Mouse (Mus musculus) lung, adult 2 months (tissue): ENCODE data around the gene Hsf2bp. TPM values are rescaled to one million over a fixed set of nuclear protein-coding genes. Genes with fewer than 3 reads are reported as not detected.

ENCODE experiments used
- DNase-seq: peaks from one replicate; pipeline ENCODE4 v3.0.0; 2022
- H3K4me1 ChIP-seq: fragments of 200-500 bp; 2 replicates; pipeline ENCODE4 v1.6.1; 2011; ENCODE audit warnings: low read length; ENCODE audit not compliant: control insufficient read depth, insufficient read depth
- H3K4me3 ChIP-seq: fragments of 200-500 bp; replicated peaks from 2 replicates; pipeline ENCODE3; 2011; ENCODE audit warnings: low read depth, mild to moderate bottlenecking, control low read depth, low read length; ENCODE audit errors: extremely low read depth
- CTCF ChIP-seq: fragments of 200-500 bp; IDR thresholded peaks from 2 replicates; pipeline ENCODE4 v1.5.1; 2011; ENCODE audit warnings: mild to moderate bottlenecking, low read length, control low read depth; ENCODE audit not compliant: insufficient read depth
- POLR2A ChIP-seq: fragments of 200-500 bp; IDR thresholded peaks from 2 replicates; pipeline ENCODE4 v1.6.1; 2011; ENCODE audit warnings: low read depth, mild to moderate bottlenecking, control low read depth, low read length, borderline replicate concordance; ENCODE audit errors: extremely low read depth
- WGBS: fragments of 180-500 bp; shearing (Covaris S2); methylation state at CpG from one replicate; pipeline ENCODE4 v1.1.7; 2018; 5-methylcytosine and 5-hydroxymethylcytosine counted together
- polyA plus RNA-seq: library from polyadenylated mRNA; depleted of rRNA; stranded (reverse); fragments of >200 nt; gene quantifications from 2 replicates; pipeline ENCODE4 v1.2.3, GENCODE M21; 2012

Hsf2bp gene
- polyA plus RNA-seq, 1 experiment, result 0.38 TPM

- WGBS, result 63% methylated on average over 5 of the region's 5 CpGs
- TF ChIP-seq CTCF (no peak), POLR2A (no peak)
- DNase-seq, result no peak
- no peaks in the 10 kb centered on the region; the same call in 1 of the 2 replicates for H3K4me1 ChIP-seq
- no peak overlapping the region for H3K4me3 ChIP-seq
Measured at GRCm38 (mm10) chr17:32018127-32018894, 17.8 kb downstream of the Hsf2bp start.

GRCm38 (mm10) chr17:32016481-32016880, 19.7 kb downstream of the Hsf2bp start:
- DNase-seq, result no peak
- no peaks in the 10 kb centered on the region for H3K4me1 ChIP-seq
- TF ChIP-seq CTCF (no peak), POLR2A (no peak)
- 92% methylated on average over 8 of the region's 8 CpGs for WGBS
- no peak overlapping the region for H3K4me3 ChIP-seq

- H3K4me3 ChIP-seq, result no peak overlapping the region
- no peak for TF ChIP-seq CTCF
- TF ChIP-seq POLR2A, result no peak
- no peak for DNase-seq
- no peaks in the 10 kb centered on the region for H3K4me1 ChIP-seq
Measured at GRCm38 (mm10) chr17:32013659-32014058, 22.5 kb downstream of the Hsf2bp start.

GRCm38 (mm10) chr17:32012254-32012653, 23.9 kb downstream of the Hsf2bp start:
- no peak overlapping the region for H3K4me3 ChIP-seq

GRCm38 (mm10) chr17:32011694-32012093, 24.5 kb downstream of the Hsf2bp start:
- TF ChIP-seq CTCF (no peak), POLR2A (no peak)
- WGBS, result 73% methylated on average over 6 of the region's 6 CpGs

More at GRCm38 (mm10) chr17:32012254-32012653, 23.9 kb downstream of the Hsf2bp start:
- H3K4me1 ChIP-seq, result no peaks in the 10 kb centered on the region; the same call in 1 of the 2 replicates
- WGBS, result 53% methylated on average over 3 of the region's 3 CpGs
- TF ChIP-seq POLR2A, result no peak
- TF ChIP-seq CTCF, result no peak
- DNase-seq, result no peak

GRCm38 (mm10) chr17:32006800-32007199, 29.3 kb downstream of the Hsf2bp start:
- WGBS, result 30% methylated on average over 5 of the region's 5 CpGs
- Histone ChIP-seq H3K4me3 (no peak overlapping the region), H3K4me1 (peaks cover 5% of the 10 kb centered on the region)
- TF ChIP-seq CTCF, result no peak
- DNase-seq, result no peak

More at GRCm38 (mm10) chr17:32011694-32012093, 24.5 kb downstream of the Hsf2bp start:
- DNase-seq, result no peak
- H3K4me3 ChIP-seq, result no peak overlapping the region
- peaks cover 5% of the 10 kb centered on the region for H3K4me1 ChIP-seq

GRCm38 (mm10) chr17:32003251-32003650, 32.9 kb downstream of the Hsf2bp start:
- 90% methylated on average over 3 of the region's 3 CpGs for WGBS
- TF ChIP-seq CTCF (no peak), POLR2A (no peak)
- Histone ChIP-seq H3K4me3 (no peak overlapping the region), H3K4me1 (peaks cover 5% of the 10 kb centered on the region)
- no peak for DNase-seq

GRCm38 (mm10) chr17:31998351-31998750, 37.8 kb downstream of the Hsf2bp start:
- Histone ChIP-seq H3K4me3 (no peak overlapping the region), H3K4me1 (no peaks in the 10 kb centered on the region; the same call in 1 of the 2 replicates)
- DNase-seq, result no peak
- TF ChIP-seq POLR2A (no peak), CTCF (no peak)
- 64% methylated on average over 1 of the region's 1 CpGs for WGBS

GRCm38 (mm10) chr17:31996331-31996730, 39.8 kb downstream of the Hsf2bp start:
- WGBS, result 72% methylated on average over 4 of the region's 4 CpGs
- Histone ChIP-seq H3K4me1 (no peaks in the 10 kb centered on the region; the same call in 1 of the 2 replicates), H3K4me3 (no peak overlapping the region)
- no peak for DNase-seq
- TF ChIP-seq POLR2A (no peak), CTCF (no peak)

- TF ChIP-seq CTCF, result no peak
- Histone ChIP-seq H3K4me3 (no peak overlapping the region), H3K4me1 (no peaks in the 10 kb centered on the region; the same call in 1 of the 2 replicates)
- no peak for DNase-seq
- 70% methylated on average over 2 of the region's 2 CpGs for WGBS
Measured at GRCm38 (mm10) chr17:31995784-31996183, 40.4 kb downstream of the Hsf2bp start.
